Mouse (Mus musculus) forebrain, embryonic 10.5 days (tissue): Measurements from ENCODE around the gene Pcmt1. TPM values are rescaled to one million over a fixed set of nuclear protein-coding genes. Genes with fewer than 3 reads are reported as not detected.

Experiments used
- DNase-seq: peaks from one replicate; pipeline ENCODE4 v3.0.0-alpha.2; 2017; ENCODE audit warnings: low spot score; ENCODE audit errors: extremely low spot score
- H3K27ac ChIP-seq: fragments of 300-500 bp; sonication (generic); 2 replicates; pipeline ENCODE4 v1.5.1; 2016; ENCODE audit warnings: mild to moderate bottlenecking
- H3K27me3 ChIP-seq: fragments of 300-500 bp; sonication (generic); 2 replicates; pipeline ENCODE4 v1.6.1; 2016; ENCODE audit warnings: mild to moderate bottlenecking; ENCODE audit not compliant: poor library complexity, severe bottlenecking
- H3K36me3 ChIP-seq: fragments of 300-500 bp; sonication (generic); replicated peaks from 2 replicates; pipeline ENCODE4 v1.6.1; 2016; ENCODE audit warnings: mild to moderate bottlenecking, moderate library complexity
- H3K4me1 ChIP-seq: fragments of 300-500 bp; sonication (generic); 2 replicates; pipeline ENCODE4 v1.6.1; 2016
- H3K4me3 ChIP-seq: fragments of 300-500 bp; sonication (generic); 2 replicates; pipeline ENCODE4 v1.5.1; 2016; ENCODE audit warnings: mild to moderate bottlenecking, moderate library complexity
- H3K9me3 ChIP-seq: fragments of 300-500 bp; sonication (generic); 2 replicates; pipeline ENCODE4 v1.6.1; 2016; ENCODE audit warnings: mild to moderate bottlenecking, moderate library complexity
- WGBS: fragments of 180-500 bp; shearing (Covaris S2); methylation state at CpG from one replicate; pipeline ENCODE4 v1.1.7; 2016; 5-methylcytosine and 5-hydroxymethylcytosine counted together
- polyA plus RNA-seq: library from polyadenylated mRNA; unstranded; fragments of >200 nt; fragmentation: Nextera tagmentation; extraction: Ambion mirVana; gene quantifications from 2 replicates; pipeline ENCODE4 v1.2.1, GENCODE M21; 2016

Pcmt1 gene
- polyA plus RNA-seq, 1 experiment from 2014 or later, result 134 TPM

DNA sequence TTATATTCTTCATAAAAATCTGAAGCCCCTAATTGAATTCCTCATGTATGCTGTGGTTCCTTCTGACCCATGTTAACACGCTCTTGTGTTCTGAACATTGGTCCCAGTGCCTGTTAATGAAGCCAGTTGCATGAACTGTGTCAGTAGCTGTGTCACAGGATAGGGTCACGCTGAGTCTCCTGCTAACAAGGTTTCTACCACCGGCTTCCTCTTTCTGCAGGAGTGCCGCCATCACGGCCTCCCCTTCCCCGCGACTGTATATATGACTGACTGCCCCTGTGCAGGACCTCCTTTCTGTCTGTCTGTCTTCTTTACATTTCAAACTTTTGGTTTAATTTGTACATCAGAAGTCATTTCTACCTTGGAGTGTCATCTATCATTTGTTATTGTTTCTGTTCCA, 82.8 kb downstream of the Pcmt1 start:
- DNase-seq, result no peak
- 91% methylated on average over 7 of the region's 7 CpGs for WGBS
- H3K9me3 ChIP-seq, result no peaks in the 10 kb centered on the region
- H3K4me3 ChIP-seq, result no peak overlapping the region
- H3K36me3 ChIP-seq, result no peaks in the 10 kb centered on the region
- no peaks in the 10 kb centered on the region for H3K4me1 ChIP-seq
- H3K27ac ChIP-seq, result no peak overlapping the region
- no peaks in the 10 kb centered on the region for H3K27me3 ChIP-seq

DNA sequence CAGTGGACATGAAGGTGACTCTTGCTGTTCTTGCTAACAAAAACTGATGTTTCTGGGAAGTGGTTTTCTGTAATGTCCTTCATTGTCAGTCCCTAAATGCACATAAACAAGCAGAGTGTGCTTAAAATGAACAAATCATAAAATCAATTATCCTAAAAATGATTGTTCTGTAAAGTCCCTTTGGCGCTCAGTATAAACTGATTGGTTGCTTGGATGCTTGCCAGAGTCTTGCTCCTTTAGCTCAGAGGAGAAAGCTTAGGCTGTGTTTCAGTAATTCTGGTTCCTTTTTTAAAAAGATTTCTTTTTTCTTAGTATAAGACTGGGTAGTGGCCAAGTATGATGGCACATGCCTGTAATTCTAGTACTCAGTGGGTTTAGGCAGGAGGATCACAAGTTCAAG, 84.7 kb downstream of the Pcmt1 start:
- Histone ChIP-seq H3K27ac (no peak overlapping the region), H3K4me1 (no peaks in the 10 kb centered on the region; the same call in 1 of the 2 replicates), H3K9me3 (no peaks in the 10 kb centered on the region), H3K36me3 (no peaks in the 10 kb centered on the region), H3K4me3 (no peak overlapping the region), H3K27me3 (peaks cover 9% of the 10 kb centered on the region)
- no peak for DNase-seq
- 90% methylated on average over 1 of the region's 1 CpGs for WGBS

GRCm38 (mm10) chr10:7594797-7595196, 86.1 kb downstream of the Pcmt1 start:
- WGBS, result 61% methylated on average over 7 of the region's 7 CpGs
- no peak for DNase-seq
- Histone ChIP-seq H3K4me1 (peaks cover 12% of the 10 kb centered on the region), H3K4me3 (no peak overlapping the region), H3K27me3 (peaks cover 21% of the 10 kb centered on the region), H3K36me3 (no peaks in the 10 kb centered on the region), H3K27ac (no peak overlapping the region), H3K9me3 (no peaks in the 10 kb centered on the region)

DNA sequence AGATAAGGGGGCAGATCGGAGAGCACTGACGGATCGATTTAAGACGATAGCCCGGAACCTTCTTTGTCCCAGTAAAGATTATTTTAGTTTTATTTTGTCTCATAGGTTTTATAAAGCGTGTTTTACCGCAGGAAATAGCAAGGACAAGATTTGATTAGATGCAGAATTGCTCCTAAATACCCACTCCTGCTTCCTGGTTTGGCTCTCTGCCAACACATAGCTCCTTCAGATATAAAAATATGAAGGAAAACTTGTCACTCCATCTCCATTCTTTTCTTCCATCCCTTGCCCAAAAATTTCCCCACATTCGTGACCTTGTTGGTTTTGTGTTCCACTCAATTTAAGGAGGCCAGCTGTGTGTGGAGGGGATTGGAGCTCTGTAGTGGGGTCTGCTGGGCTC, 90.1 kb downstream of the Pcmt1 start:
- no peak for DNase-seq
- peak overlapping the region; percentile 88 for H3K4me3 ChIP-seq
- H3K9me3 ChIP-seq, result no peaks in the 10 kb centered on the region
- WGBS, result 5% methylated on average over 8 of the region's 8 CpGs
- no peak overlapping the region for H3K27ac ChIP-seq
- H3K36me3 ChIP-seq, result no peaks in the 10 kb centered on the region
- peaks cover 16% of the 10 kb centered on the region for H3K4me1 ChIP-seq
- H3K27me3 ChIP-seq, result peaks cover 21% of the 10 kb centered on the region

GRCm38 (mm10) chr10:7590234-7590689, 90.7 kb downstream of the Pcmt1 start:
- DNase-seq, result no peak
- H3K4me3 ChIP-seq, result peak overlapping the region; percentile 88
- WGBS, result under 1% methylated on average over 48 of the region's 54 CpGs
- no peaks in the 10 kb centered on the region for H3K36me3 ChIP-seq
- H3K9me3 ChIP-seq, result no peaks in the 10 kb centered on the region
- peaks cover 16% of the 10 kb centered on the region for H3K4me1 ChIP-seq
- H3K27ac ChIP-seq, result peak overlapping the region; percentile 74
- peaks cover 21% of the 10 kb centered on the region for H3K27me3 ChIP-seq

DNA sequence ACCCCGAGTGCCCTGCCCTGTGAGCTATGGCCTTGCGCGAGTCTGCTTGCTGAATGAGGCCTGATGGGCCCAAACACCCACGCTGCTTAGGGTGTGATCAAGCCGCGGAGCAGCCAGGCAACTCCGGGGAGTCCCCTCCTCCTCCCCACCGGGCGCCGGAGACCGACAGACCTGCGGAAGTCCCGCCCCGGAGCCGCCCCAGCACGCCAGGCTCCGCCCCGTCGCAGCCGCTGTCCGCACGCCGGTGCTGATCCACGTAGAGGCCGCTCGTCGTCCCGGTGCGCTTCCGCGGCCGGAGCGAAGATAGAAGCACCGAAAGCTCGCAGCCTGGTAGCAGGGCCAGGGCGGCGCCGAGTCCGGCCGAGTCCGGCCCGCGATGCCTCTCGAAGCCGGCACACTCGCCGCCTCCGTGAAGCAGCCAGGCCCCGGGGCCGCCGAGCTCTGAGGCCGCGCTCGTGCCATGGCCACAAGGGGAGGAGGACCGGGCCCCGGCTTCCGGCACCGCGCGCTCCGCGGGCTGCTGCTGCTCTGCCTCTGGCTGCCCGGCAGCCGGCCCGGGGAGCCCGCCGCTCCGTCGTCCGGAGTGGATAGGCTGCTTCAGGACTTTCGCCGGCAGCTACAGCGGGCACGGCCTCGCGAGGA, 91.2 kb downstream of the Pcmt1 start, which contains the start of gene Lrp11:
Gene Lrp11, plus strand, starts transcription at position 209 of the 642 bp plus-strand sequence.
- Histone ChIP-seq H3K36me3 (no peaks in the 10 kb centered on the region), H3K4me3 (peak within 1 kb of the TSS; percentile 88), H3K27ac (peak within 1 kb of the TSS; percentile 74), H3K27me3 (peaks cover 21% of the 10 kb centered on the region), H3K9me3 (no peaks in the 10 kb centered on the region), H3K4me1 (peaks cover 16% of the 10 kb centered on the region)
- WGBS, result under 1% methylated on average over 76 of the region's 76 CpGs
- peak; percentile 92 for DNase-seq

- H3K9me3 ChIP-seq, result no peaks in the 10 kb centered on the region
- 69% methylated on average over 2 of the region's 2 CpGs for WGBS
- no peak overlapping the region for H3K27ac ChIP-seq
- H3K4me1 ChIP-seq, result peaks cover 16% of the 10 kb centered on the region
- no peaks in the 10 kb centered on the region for H3K36me3 ChIP-seq
- H3K27me3 ChIP-seq, result peaks cover 18% of the 10 kb centered on the region
- H3K4me3 ChIP-seq, result no peak overlapping the region
- no peak for DNase-seq
Observed at GRCm38 (mm10) chr10:7586771-7587170, 94.2 kb downstream of the Pcmt1 start.

DNA sequence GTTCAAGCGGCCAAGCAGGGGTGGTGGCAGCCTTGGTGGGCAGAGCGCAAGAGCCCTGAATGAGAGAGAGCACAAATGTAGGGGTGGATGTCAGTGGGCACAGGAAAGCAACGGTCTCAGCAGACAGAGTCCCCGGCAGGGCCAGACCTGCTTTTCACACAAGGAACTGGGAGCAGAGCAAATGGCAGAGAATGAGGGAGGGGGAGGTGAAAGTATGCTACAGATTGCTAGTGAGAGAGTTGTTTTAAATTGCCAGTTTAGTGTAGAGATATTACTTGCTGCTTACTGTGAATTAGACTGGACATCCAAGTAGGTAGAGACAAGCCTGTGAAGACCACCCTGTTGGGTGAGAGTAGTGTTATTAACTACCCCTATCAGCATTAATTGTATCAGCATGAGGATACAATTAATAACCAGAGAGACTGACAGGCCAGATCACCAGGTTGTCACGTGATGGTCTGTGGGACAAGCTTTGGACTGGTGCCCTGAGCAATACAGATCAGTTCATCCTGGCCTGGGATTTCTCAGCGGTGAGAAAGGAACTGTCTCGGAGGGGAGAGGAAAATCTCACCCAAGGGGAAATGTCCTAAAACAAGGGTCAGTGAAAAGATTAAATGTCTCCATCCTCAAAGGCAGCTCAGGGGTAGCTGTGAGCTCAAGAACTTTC, 97.9 kb downstream of the Pcmt1 start:
- no peak for DNase-seq
- Histone ChIP-seq H3K27ac (no peak overlapping the region), H3K9me3 (no peaks in the 10 kb centered on the region), H3K4me3 (no peak overlapping the region), H3K27me3 (no peaks in the 10 kb centered on the region), H3K36me3 (no peaks in the 10 kb centered on the region), H3K4me1 (no peaks in the 10 kb centered on the region)
- 62% methylated on average over 7 of the region's 7 CpGs for WGBS

GRCm38 (mm10) chr10:7582157-7582890, 98.6 kb downstream of the Pcmt1 start:
- H3K4me1 ChIP-seq, result no peaks in the 10 kb centered on the region
- H3K27me3 ChIP-seq, result no peaks in the 10 kb centered on the region
- H3K4me3 ChIP-seq, result no peak overlapping the region
- no peak overlapping the region for H3K27ac ChIP-seq
- 46% methylated on average over 11 of the region's 11 CpGs for WGBS
- H3K9me3 ChIP-seq, result no peaks in the 10 kb centered on the region
- DNase-seq, result no peak
- H3K36me3 ChIP-seq, result no peaks in the 10 kb centered on the region

- Histone ChIP-seq H3K27me3 (no peaks in the 10 kb centered on the region), H3K36me3 (no peaks in the 10 kb centered on the region), H3K4me3 (no peak overlapping the region), H3K9me3 (no peaks in the 10 kb centered on the region), H3K4me1 (no peaks in the 10 kb centered on the region), H3K27ac (no peak overlapping the region)
- WGBS, result 90% methylated on average over 2 of the region's 2 CpGs
- DNase-seq, result no peak
Observed at GRCm38 (mm10) chr10:7581401-7581800, 99.5 kb downstream of the Pcmt1 start.
